Mouse (Mus musculus) left cerebral cortex, adult 2 months (tissue): ENCODE results near the gene Igfbp3. TPM values are rescaled to one million over a fixed set of nuclear protein-coding genes. Genes with fewer than 3 reads are reported as not detected.

Experiments
- DNase-seq, 2 experiments: peaks; one replicate each; pipeline ENCODE4 v3.0.0; 2021 to 2022; ENCODE audit warnings: low spot score in 2 of 2, mixed read lengths in 1 of 2; ENCODE audit errors: extremely low spot score in 1 of 2
- H3K27ac ChIP-seq: fragments of 200-600 bp; 2 replicates; pipeline ENCODE4 v1.8.1; 2022
- H3K4me3 ChIP-seq: fragments of 200-600 bp; 2 replicates; pipeline ENCODE4 v1.8.1; 2022
- CTCF ChIP-seq: fragments of 200-600 bp; IDR thresholded peaks from 2 replicates; pipeline ENCODE4 v1.8.1; 2022; ENCODE audit warnings: antibody characterized with exemption, mild to moderate bottlenecking, moderate library complexity
- intact Hi-C: fragments of 180-260 bp; cut with DNase I; formaldehyde crosslinking; loops from one replicate; pipeline ENCODE4 v1.15.1; 2025
- total RNA-seq, 2 experiments: library from RNA; stranded (reverse); gene quantifications; 2 replicates each; pipeline ENCODE4 v1.2.3; 2021

Igfbp3 gene
- total RNA-seq, 2 experiments from 2014 or later, result 7.2 to 9.0 TPM

DNA sequence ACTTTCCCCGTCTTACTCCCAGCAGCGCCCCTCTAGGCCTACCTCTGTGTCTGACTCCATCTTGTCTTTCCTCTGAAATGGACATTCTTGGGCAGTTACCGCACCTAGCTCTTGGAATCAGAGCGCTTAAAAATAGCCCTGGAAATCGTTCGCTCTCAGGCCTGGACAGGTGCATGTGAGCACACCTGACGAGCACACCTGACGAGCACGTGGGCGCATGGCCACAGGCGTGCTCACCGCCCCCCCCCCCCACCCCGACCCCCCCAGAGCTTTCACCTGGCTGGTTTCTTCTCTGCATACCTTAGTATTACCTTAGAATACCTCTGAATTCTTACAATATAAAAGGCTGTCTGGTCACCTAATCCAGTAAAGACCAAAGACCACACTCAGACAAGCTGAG lies 25.3 kb downstream of the Igfbp3 start, which contains the start of gene Gm11985:
Gm11985 (minus strand) TSS at position 101 of the 400 bp plus-strand sequence.
- DNase-seq, result no peak
- intact Hi-C loops, result no loop called here
- no peak within 1 kb of the TSS for H3K4me3 ChIP-seq
- TF ChIP-seq CTCF, result no peak
- H3K27ac ChIP-seq, result no peak within 1 kb of the TSS

DNA sequence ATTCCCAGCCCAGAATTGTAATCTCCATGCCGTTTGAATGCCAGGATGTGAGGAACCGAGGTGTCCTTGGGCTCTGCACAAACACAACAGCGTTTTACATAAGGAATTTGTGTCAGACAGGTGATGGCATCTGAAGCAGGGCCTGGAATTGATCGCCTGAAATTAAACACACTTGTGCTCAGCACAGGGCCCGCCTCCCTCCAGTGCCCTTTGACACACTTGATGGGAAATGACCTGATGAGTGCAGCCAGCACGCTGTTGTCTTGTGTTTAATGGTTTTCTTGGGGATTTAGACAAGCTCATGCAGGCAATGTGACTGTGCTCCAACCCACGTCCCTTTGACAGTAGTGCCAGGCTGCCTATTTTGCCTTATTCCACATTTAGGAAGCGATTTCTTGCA lies 26.3 kb downstream of the Igfbp3 start:
- no peak overlapping the region for H3K27ac ChIP-seq
- H3K4me3 ChIP-seq, result no peak overlapping the region
- no peak for TF ChIP-seq CTCF
- intact Hi-C loops, result no loop called here
- no peak for DNase-seq

DNA sequence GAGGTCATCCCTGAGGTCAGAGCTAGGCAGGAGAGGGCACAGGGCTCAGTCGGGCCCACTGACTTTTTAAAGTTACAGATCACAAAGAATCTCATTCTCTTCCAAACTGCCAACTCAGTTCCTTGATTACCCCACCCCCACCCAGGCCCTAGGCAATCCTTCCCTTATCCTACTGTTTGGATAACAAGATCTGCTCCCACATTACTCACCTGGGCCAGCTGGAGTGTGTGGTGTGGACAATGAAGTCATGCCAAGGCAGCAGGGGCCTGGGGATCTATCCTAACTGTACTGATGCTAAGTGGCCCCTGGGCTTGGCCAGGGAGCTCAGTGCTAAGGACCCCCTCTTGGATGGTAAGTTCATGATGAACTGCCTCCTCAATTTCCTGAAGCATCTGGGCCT lies 29.3 kb downstream of the Igfbp3 start:
- Histone ChIP-seq H3K4me3 (no peak overlapping the region), H3K27ac (no peak overlapping the region)
- no peak for DNase-seq
- no peak for TF ChIP-seq CTCF
- intact Hi-C loops, result no loop called here

DNA sequence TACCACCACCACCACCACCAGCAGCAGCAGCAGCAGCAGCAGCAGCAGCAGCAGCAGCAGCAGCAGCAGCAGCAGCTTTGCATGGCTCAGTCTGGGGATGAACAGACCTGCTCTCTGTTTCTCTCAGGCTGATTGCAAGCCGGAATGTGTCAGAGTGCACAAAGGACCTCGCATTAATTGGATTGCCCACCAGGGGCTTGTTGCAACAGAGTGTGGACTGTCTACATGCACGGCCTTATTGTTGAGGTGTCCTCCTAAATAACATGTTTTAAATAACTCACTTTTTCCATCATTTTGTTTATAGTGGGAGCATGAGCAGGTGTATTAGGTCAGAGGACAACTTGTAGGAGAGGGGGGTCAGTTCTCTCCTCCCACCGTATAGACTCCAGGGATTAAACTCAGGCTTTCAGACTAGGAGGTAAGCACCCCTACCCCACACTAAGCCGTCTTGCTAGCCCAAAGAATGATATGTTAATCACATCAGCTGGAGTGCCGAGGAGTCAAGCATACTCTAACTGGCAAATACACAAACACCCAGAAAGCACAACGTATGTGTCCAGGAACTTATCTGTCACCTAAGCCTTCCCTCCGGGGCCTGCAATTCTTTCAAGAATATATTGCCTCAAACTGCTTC lies 31.2 kb downstream of the Igfbp3 start:
- Histone ChIP-seq H3K4me3 (no peak overlapping the region), H3K27ac (no peak overlapping the region)
- intact Hi-C loops, result no loop called here
- DNase-seq, result no peak
- TF ChIP-seq CTCF, result no peak; the same call in 1 of the 2 replicates

DNA sequence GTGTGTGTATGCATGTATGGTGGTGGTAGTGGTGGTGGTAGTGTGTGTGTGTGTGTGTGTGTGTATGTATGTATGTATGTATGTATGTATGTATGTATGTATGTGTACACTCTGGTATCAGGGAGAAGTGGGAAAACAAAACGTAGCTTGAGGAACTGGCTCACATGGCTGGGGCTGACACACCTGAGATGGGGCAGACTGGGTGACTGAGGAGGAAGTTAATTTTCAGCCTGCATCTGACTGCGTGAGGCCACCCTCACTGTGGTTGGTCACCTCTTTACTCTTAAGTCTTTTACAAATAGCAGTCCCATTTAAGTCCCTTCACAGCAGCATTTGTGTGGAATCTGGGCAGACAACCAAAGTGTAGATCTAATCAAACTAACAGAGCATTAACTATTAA lies 34.4 kb downstream of the Igfbp3 start:
- Histone ChIP-seq H3K4me3 (no peak overlapping the region), H3K27ac (no peak overlapping the region)
- no peak for DNase-seq
- intact Hi-C loops, result no loop called here
- no peak for TF ChIP-seq CTCF

DNA sequence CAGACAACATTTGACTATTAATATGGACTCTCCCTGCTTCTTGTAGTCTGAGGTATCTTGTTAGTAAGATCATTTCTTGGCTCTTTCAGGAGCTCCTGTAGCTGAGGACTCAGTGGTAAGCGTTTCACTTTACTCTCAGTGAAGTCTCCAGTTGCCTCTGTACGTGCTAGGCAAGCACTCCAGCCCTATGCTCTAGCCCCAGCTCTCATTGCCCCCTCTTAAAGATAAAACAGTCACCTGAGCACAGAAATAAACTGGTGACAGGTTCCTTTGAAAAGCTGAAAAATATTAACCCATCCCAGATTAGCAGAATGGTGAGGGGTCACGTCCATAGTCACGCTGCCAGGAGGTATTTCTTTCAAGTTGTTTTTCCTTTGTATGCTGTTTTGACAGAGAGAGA lies 35.0 kb downstream of the Igfbp3 start:
- no peak for TF ChIP-seq CTCF
- DNase-seq, result no peak
- intact Hi-C loops, result no loop called here
- no peak overlapping the region for H3K4me3 ChIP-seq
- no peak overlapping the region for H3K27ac ChIP-seq

DNA sequence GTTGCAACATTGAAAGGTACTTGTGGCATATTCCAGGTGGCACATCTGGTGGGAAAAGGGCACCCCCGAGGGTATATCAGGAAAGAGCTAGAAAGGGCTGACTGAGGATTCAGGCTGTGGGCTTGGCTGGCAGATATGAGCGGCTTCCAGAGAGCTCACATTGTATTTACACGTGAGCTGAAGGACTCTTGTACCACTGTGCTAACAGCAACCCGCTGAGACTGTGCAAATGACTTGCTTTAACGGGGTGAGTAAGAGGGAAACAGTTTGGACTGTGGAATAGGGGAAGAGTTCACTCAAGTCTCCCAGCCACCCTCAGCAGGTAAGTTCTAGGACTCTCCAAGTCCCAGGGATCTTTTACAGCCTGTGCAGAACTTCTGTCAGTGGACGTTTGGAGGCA lies 40.1 kb downstream of the Igfbp3 start:
- H3K27ac ChIP-seq, result no peak overlapping the region
- TF ChIP-seq CTCF, result no peak
- no peak overlapping the region for H3K4me3 ChIP-seq
- intact Hi-C loops, result no loop called here
- no peak for DNase-seq

DNA sequence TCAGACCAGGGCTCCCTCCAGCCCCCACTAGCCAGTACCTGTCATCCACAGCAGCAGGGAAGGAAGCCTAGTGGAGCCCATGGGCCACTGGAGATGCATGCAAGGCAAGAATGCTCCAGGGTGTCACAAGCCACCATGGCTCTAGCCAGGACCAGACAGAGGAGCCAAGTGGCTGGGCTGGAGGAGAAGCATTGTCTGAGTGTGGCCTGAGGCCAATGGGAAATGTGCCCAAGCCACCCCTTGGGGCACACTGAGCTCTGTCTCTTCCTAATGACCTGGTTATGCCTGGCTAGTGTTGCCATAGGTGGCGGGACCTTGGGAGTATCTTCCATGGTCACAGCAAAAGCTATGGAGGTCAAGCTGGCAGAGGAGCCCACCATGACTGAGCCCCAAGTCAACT lies 44.1 kb downstream of the Igfbp3 start:
- Histone ChIP-seq H3K27ac (no peak overlapping the region), H3K4me3 (no peak overlapping the region)
- DNase-seq, result no peak
- intact Hi-C loops, result no loop called here
- TF ChIP-seq CTCF, result no peak

DNA sequence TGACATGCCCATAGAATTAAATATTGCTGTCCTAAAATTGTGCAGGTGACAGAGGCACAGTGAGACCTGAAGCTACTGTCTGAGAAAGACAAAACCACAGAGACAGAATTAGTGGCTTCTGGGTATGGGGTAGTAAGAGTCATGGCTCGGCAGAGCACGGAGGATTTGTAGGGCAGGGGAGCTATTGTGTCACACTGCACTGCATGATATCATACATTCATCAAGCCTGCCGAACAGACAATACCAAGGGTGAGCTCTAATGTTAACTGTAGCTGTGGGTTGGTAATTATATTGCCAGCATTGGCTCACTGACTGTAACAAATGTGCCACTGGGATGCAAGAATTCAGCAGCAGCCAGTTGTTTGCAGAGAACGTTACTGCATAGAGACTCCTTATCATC lies 49.3 kb downstream of the Igfbp3 start:
- Histone ChIP-seq H3K4me3 (no peak overlapping the region), H3K27ac (no peak overlapping the region)
- intact Hi-C loops, result no loop called here
- no peak for DNase-seq
- TF ChIP-seq CTCF, result no peak

DNA sequence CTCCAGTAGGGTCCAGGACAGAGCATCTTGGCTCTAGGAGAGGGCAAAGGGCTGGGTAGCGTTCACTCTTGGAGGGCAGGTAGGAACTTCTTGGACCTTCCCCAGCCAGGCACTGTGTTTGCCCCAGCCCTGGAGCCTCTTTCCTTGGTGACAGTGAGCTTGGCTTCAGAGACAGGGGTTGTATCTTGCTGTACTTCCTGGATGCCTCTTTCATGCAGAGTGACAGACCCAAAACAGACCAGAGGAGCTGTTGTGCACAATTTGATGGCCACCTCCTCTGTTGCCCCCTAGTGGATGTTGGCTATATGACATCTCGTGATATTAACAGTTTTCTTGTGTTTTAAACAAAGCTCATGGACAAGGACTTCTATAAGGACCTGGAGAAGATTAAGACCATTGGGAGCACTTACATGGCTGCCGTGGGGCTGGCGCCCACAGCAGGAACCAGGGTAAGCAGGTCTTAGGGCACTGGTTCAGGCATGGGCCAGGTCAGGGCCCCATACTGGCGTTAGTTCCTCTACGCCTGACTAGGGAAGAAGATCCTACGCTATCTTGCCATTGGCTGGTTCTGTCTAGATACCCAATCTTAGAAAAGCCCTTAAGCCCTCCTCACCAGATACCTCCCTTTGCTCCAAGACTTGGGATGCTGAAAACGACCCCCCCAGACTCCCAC lies 52.1 kb downstream of the Igfbp3 start:
- no peak overlapping the region for H3K4me3 ChIP-seq
- TF ChIP-seq CTCF, result peak; percentile 81
- no peak for DNase-seq
- no peak overlapping the region for H3K27ac ChIP-seq
- intact Hi-C loops, result loop anchor here (2.0 kb wide), 1 partner anchor 507 kb away; no protein-coding TSS in a partner anchor

DNA sequence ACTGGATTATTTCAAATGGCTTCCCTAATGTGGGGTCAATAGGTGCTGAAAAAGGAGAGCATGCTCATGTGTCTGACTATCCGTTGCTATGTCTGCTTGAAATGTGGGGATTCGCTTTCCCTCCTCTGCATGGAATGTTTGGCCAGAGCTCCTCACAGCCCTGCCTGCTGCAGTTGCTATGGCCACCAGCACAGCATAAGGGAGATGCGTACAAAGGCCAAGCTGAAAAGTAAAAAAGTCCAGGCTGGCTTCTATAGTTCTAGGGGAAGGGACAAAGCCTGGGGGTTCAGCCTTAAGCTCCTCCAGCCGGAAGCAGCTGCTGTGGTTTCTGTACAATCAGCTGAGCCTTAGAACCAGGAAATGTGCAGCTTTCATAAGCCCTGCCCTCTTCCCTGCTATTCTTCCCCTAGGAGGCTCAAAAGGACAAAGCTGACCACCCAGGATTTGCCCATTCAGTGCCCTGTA lies 53.1 kb downstream of the Igfbp3 start:
- intact Hi-C loops, result loop anchor here (2.0 kb wide), 1 partner anchor 506 kb away; no protein-coding TSS in a partner anchor
- H3K4me3 ChIP-seq, result no peak overlapping the region
- TF ChIP-seq CTCF, result no peak
- no peak for DNase-seq
- no peak overlapping the region for H3K27ac ChIP-seq

DNA sequence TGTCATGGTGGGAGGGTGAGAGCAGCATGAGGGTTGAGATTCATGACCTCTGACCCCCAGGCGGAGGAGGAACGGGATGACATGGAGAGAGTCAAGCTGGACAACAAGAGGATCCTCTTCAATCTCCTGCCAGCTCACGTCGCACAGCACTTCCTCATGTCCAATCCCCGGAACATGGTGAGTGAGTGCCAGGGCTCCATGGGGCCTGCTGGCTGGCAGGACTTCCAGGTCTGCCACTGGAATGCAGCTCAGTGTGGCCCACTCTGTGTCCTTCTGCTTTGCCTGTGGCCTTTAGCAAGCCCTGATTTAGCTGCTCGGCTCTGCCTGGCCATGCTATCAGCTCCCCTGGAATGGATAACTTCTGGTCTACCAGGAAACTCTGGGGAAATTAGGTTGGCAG lies 53.6 kb downstream of the Igfbp3 start:
- no peak overlapping the region for H3K4me3 ChIP-seq
- no peak overlapping the region for H3K27ac ChIP-seq
- DNase-seq, result no peak
- intact Hi-C loops, result loop anchor here (2.0 kb wide), 1 partner anchor 505 kb away; no protein-coding TSS in a partner anchor
- no peak for TF ChIP-seq CTCF

DNA sequence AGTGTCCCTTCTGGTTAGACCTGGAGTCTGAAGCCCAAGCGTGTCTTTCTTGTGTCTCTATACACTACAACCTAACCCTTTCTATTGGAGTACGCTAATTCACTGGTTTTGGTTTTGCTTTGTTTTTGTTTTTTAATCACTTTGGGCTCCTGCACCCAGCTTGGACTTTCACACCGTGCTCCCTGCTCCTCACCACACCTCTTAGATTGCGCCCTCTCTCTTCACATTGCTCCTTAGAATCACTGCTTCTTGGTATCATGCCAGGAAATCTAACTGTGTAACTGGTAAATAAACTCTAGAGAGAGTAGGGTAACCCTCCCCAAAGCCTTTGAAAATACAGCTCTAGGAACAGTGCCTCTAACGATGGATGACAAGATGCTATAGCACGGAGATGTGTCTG lies 55.5 kb downstream of the Igfbp3 start:
- DNase-seq, result no peak
- intact Hi-C loops, result no loop called here
- Histone ChIP-seq H3K4me3 (no peak overlapping the region), H3K27ac (no peak overlapping the region)
- no peak for TF ChIP-seq CTCF
